Mouse (Mus musculus): ENCODE results near the gene Flywch2. TPM values are rescaled to one million over a fixed set of nuclear protein-coding genes. Genes with fewer than 3 reads are reported as not detected.

Gene Flywch2
- total RNA-seq, 2 experiments from 2014 or later = 5.6 TPM; not detected in 1

- ATAC-seq (replicated peaks; ENCODE audit: low FRiP score, low TSS enrichment, poor library complexity, severe bottlenecking) = no peak
These were observed 46.4 kb downstream of the Flywch2 start for GRCm38 (mm10) chr17:23739202-23740135.

- ATAC-seq (replicated peaks; ENCODE audit: low FRiP score, low TSS enrichment, poor library complexity, severe bottlenecking) = no peak
These were observed 47.1 kb downstream of the Flywch2 start for GRCm38 (mm10) chr17:23738836-23739201.

GRCm38 (mm10) chr17:23737493-23738445 is 48.1 kb downstream of the Flywch2 start:
- peak; percentile 29 for ATAC-seq (replicated peaks; ENCODE audit: low FRiP score, low TSS enrichment, poor library complexity, severe bottlenecking)

- no peak for ATAC-seq (replicated peaks; ENCODE audit: low FRiP score, low TSS enrichment, poor library complexity, severe bottlenecking)
These were observed 51.5 kb downstream of the Flywch2 start for GRCm38 (mm10) chr17:23734341-23734740.

- no peak for ATAC-seq (replicated peaks; ENCODE audit: low FRiP score, low TSS enrichment, poor library complexity, severe bottlenecking)
These were observed 55.4 kb downstream of the Flywch2 start for GRCm38 (mm10) chr17:23730441-23730840.

Other genes starting within 250 kb of the Flywch2 start
- 7.4 and 7.8 TPM in 2 replicates for gene Zfp213, start 221.8 kb downstream of the Flywch2 start, total RNA-seq (2014; fragmentation: Nextera tagmentation)
- 4.9 and 7.5 TPM in 2 replicates for gene Zfp213, start 221.8 kb downstream of the Flywch2 start, total RNA-seq (2017)
- gene Zfp13, start 186.6 kb downstream of the Flywch2 start, total RNA-seq (2014; fragmentation: Nextera tagmentation) = not detected in 2 replicates
- gene Zfp13, start 186.6 kb downstream of the Flywch2 start, total RNA-seq (2017) = not detected in 2 replicates
- gene Zscan10, start 185.2 kb downstream of the Flywch2 start, total RNA-seq (2014; fragmentation: Nextera tagmentation) = not detected in 2 replicates
- gene Zscan10, start 185.2 kb downstream of the Flywch2 start, total RNA-seq (2017) = not detected in 2 replicates
- gene Mmp25, start 140.8 kb downstream of the Flywch2 start, total RNA-seq (2014; fragmentation: Nextera tagmentation) = 0.07 TPM in 1 of 2 replicates, not detected in the other
- gene Mmp25, start 140.8 kb downstream of the Flywch2 start, total RNA-seq (2017) = not detected in 2 replicates
- not detected in 2 replicates for gene Bicdl2, start 125.6 kb downstream of the Flywch2 start, total RNA-seq (2014; fragmentation: Nextera tagmentation)
- gene Bicdl2, start 125.6 kb downstream of the Flywch2 start, total RNA-seq (2017) = not detected in 2 replicates
- gene Hcfc1r1, start 112.5 kb downstream of the Flywch2 start, total RNA-seq (2014; fragmentation: Nextera tagmentation) = 44.2 and 56.3 TPM in 2 replicates
- 22.7 and 30.0 TPM in 2 replicates for gene Hcfc1r1, start 112.5 kb downstream of the Flywch2 start, total RNA-seq (2017)
- 30.3 and 44.7 TPM in 2 replicates for gene Thoc6, start 112.2 kb downstream of the Flywch2 start, total RNA-seq (2014; fragmentation: Nextera tagmentation)
- 40.8 and 47.3 TPM in 2 replicates for gene Thoc6, start 112.2 kb downstream of the Flywch2 start, total RNA-seq (2017)
- 0.94 and 4.5 TPM in 2 replicates for gene Tnfrsf12a, start 108.6 kb downstream of the Flywch2 start, total RNA-seq (2014; fragmentation: Nextera tagmentation)
- gene Tnfrsf12a, start 108.6 kb downstream of the Flywch2 start, total RNA-seq (2017) = 10.7 and 15.6 TPM in 2 replicates
- gene Cldn6, start 106.8 kb downstream of the Flywch2 start, total RNA-seq (2014; fragmentation: Nextera tagmentation) = not detected in 2 replicates
- not detected in 2 replicates for gene Cldn6, start 106.8 kb downstream of the Flywch2 start, total RNA-seq (2017)
- not detected in 2 replicates for gene Cldn9, start 102.1 kb downstream of the Flywch2 start, total RNA-seq (2014; fragmentation: Nextera tagmentation)
- not detected in 2 replicates for gene Cldn9, start 102.1 kb downstream of the Flywch2 start, total RNA-seq (2017)
- gene 1520401A03Rik, start 63.3 kb downstream of the Flywch2 start, total RNA-seq (2014; fragmentation: Nextera tagmentation) = not detected in 2 replicates
- gene 1520401A03Rik, start 63.3 kb downstream of the Flywch2 start, total RNA-seq (2017) = not detected in 2 replicates
- gene Pkmyt1, start 59.7 kb downstream of the Flywch2 start, total RNA-seq (2014; fragmentation: Nextera tagmentation) = 40.3 and 43.8 TPM in 2 replicates
- gene Pkmyt1, start 59.7 kb downstream of the Flywch2 start, total RNA-seq (2017) = 8.1 and 10.6 TPM in 2 replicates
- gene Paqr4, start 45.2 kb downstream of the Flywch2 start, total RNA-seq (2014; fragmentation: Nextera tagmentation) = 7.2 and 13.3 TPM in 2 replicates
- 6.2 and 11.6 TPM in 2 replicates for gene Paqr4, start 45.2 kb downstream of the Flywch2 start, total RNA-seq (2017)
- 0.52 TPM in 1 of 2 replicates, not detected in the other for gene Kremen2, start 40.2 kb downstream of the Flywch2 start, total RNA-seq (2014; fragmentation: Nextera tagmentation)
- not detected in 2 replicates for gene Kremen2, start 40.2 kb downstream of the Flywch2 start, total RNA-seq (2017)
- gene Flywch1, start 14.5 kb downstream of the Flywch2 start, total RNA-seq (2014; fragmentation: Nextera tagmentation) = 7.6 and 11.7 TPM in 2 replicates
- 12.5 and 15.4 TPM in 2 replicates for gene Flywch1, start 14.5 kb downstream of the Flywch2 start, total RNA-seq (2017)
- gene Srrm2, start 4.5 kb upstream of the Flywch2 start, total RNA-seq (2014; fragmentation: Nextera tagmentation) = 699 and 735 TPM in 2 replicates
- gene Srrm2, start 4.5 kb upstream of the Flywch2 start, total RNA-seq (2017) = 134 and 162 TPM in 2 replicates
- 466 and 512 TPM in 2 replicates for gene Elob, start 43.1 kb upstream of the Flywch2 start, total RNA-seq (2014; fragmentation: Nextera tagmentation)
- gene Elob, start 43.1 kb upstream of the Flywch2 start, total RNA-seq (2017) = 101 and 114 TPM in 2 replicates
- gene Prss33, start 50.0 kb upstream of the Flywch2 start, total RNA-seq (2014; fragmentation: Nextera tagmentation) = not detected in 2 replicates
- not detected in 2 replicates for gene Prss33, start 50.0 kb upstream of the Flywch2 start, total RNA-seq (2017)
- not detected in 2 replicates for gene Prss32, start 57.8 kb upstream of the Flywch2 start, total RNA-seq (2014; fragmentation: Nextera tagmentation)
- not detected in 2 replicates for gene Prss32, start 57.8 kb upstream of the Flywch2 start, total RNA-seq (2017)
- not detected in 2 replicates for gene Prss41, start 58.1 kb upstream of the Flywch2 start, total RNA-seq (2014; fragmentation: Nextera tagmentation)
- gene Prss41, start 58.1 kb upstream of the Flywch2 start, total RNA-seq (2017) = 0.88 TPM in 1 of 2 replicates, not detected in the other
- not detected in 2 replicates for gene Prss21, start 82.0 kb upstream of the Flywch2 start, total RNA-seq (2014; fragmentation: Nextera tagmentation)
- gene Prss21, start 82.0 kb upstream of the Flywch2 start, total RNA-seq (2017) = not detected in 2 replicates
- gene Dcpp1, start 94.8 kb upstream of the Flywch2 start, total RNA-seq (2014; fragmentation: Nextera tagmentation) = not detected in 2 replicates
- gene Dcpp1, start 94.8 kb upstream of the Flywch2 start, total RNA-seq (2017) = not detected in 2 replicates
- gene Dcpp2, start 94.8 kb upstream of the Flywch2 start, total RNA-seq (2014; fragmentation: Nextera tagmentation) = not detected in 2 replicates
- gene Dcpp2, start 94.8 kb upstream of the Flywch2 start, total RNA-seq (2017) = not detected in 2 replicates
- gene Dcpp3, start 131.4 kb upstream of the Flywch2 start, total RNA-seq (2014; fragmentation: Nextera tagmentation) = not detected in 2 replicates
- not detected in 2 replicates for gene Dcpp3, start 131.4 kb upstream of the Flywch2 start, total RNA-seq (2017)
- not detected in 2 replicates for gene Sbp, start 155.6 kb upstream of the Flywch2 start, total RNA-seq (2014; fragmentation: Nextera tagmentation)
- gene Sbp, start 155.6 kb upstream of the Flywch2 start, total RNA-seq (2017) = not detected in 2 replicates
- not detected in 2 replicates for gene Sbpl, start 169.2 kb upstream of the Flywch2 start, total RNA-seq (2014; fragmentation: Nextera tagmentation)
- gene Sbpl, start 169.2 kb upstream of the Flywch2 start, total RNA-seq (2017) = not detected in 2 replicates
- gene Prss30, start 194.5 kb upstream of the Flywch2 start, total RNA-seq (2014; fragmentation: Nextera tagmentation) = not detected in 2 replicates
- 1.0 TPM in 1 of 2 replicates, not detected in the other for gene Prss30, start 194.5 kb upstream of the Flywch2 start, total RNA-seq (2017)
- not detected in 2 replicates for gene Prss22, start 212.0 kb upstream of the Flywch2 start, total RNA-seq (2014; fragmentation: Nextera tagmentation)
- gene Prss22, start 212.0 kb upstream of the Flywch2 start, total RNA-seq (2017) = not detected in 2 replicates

Data from megakaryocyte-erythroid progenitor cell, adult 5-6 weeks (primary cell).